Comparison of ENCODE assay signal across 8 mouse cellular contexts in genomic region chr2:73560899-73561664, GRCm38 (mm10). TPM values are rescaled to one million over a fixed set of nuclear protein-coding genes. Genes with fewer than 3 reads are reported as not detected.
DNase-seq lines count a peak whose midpoint lies in the region; ATAC-seq and TF ChIP-seq lines count a peak whose summit lies in the region.

No protein-coding gene starts in this region.

- 3% methylated on average over 22 of the region's 23 CpGs for WGBS in heart, postnatal 0 days
- WGBS in heart, adult 2 months: 3% methylated on average over 20 of the region's 23 CpGs
- WGBS in hindbrain, postnatal 0 days: 2% methylated on average over 21 of the region's 23 CpGs

- H3K9ac ChIP-seq in heart, postnatal 0 days (replicated peaks; ENCODE audit: low read depth, low read length): 0 out of 2 replicates have a peak overlapping the region, but pooled peaks have one; percentile 15
- no peak overlapping the region for H3K9ac ChIP-seq in heart, adult 2 months (ENCODE audit: low read depth, low read length)
- peak overlapping the region; percentile 58 for H3K9ac ChIP-seq in hindbrain, postnatal 0 days (replicated peaks; ENCODE audit: low read length)

- H3K27me3 ChIP-seq in heart, postnatal 0 days (ENCODE audit: control insufficient read depth, insufficient read depth, low read length): no peaks in the 10 kb centered on the region
- no peaks in the 10 kb centered on the region for H3K27me3 ChIP-seq in heart, adult 2 months (ENCODE audit: control insufficient read depth, insufficient read depth, low read length)
- no peaks in the 10 kb centered on the region for H3K27me3 ChIP-seq in hindbrain, postnatal 0 days (ENCODE audit: insufficient read depth, low read length)
- H3K27me3 ChIP-seq in myocyte (ENCODE audit: control insufficient read depth, insufficient read depth, insufficient read length): no peaks in the 10 kb centered on the region

- no peak overlapping the region for H3K27ac ChIP-seq in heart, postnatal 0 days (ENCODE audit: low read depth)
- no peak overlapping the region for H3K27ac ChIP-seq in heart, adult 2 months
- H3K27ac ChIP-seq in hindbrain, postnatal 0 days: peak overlapping the region; percentile 36

- no peak for TF ChIP-seq EP300 in heart, postnatal 0 days (IDR thresholded peaks at IDR 0.05; ENCODE audit: low read depth)
- no peak for TF ChIP-seq EP300 in heart, adult 2 months (IDR thresholded peaks at IDR 0.05; ENCODE audit: insufficient read depth, low read depth, low read length)

- H3ac ChIP-seq in myocyte (ENCODE audit: control insufficient read depth, insufficient read length): no peak overlapping the region

- no peak for TF ChIP-seq CTCF in heart, postnatal 0 days (IDR thresholded peaks at IDR 0.05; ENCODE audit: low read depth)
- no peak for TF ChIP-seq CTCF in heart, adult 2 months (IDR thresholded peaks at IDR 0.05)
- TF ChIP-seq CTCF in hindbrain, postnatal 0 days (IDR thresholded peaks at IDR 0.05; ENCODE audit: low read depth): no peak

- peak overlapping the region; percentile 71 for H3K4me2 ChIP-seq in heart, postnatal 0 days (ENCODE audit: low read depth, low read length)
- peak overlapping the region; percentile 67 for H3K4me2 ChIP-seq in hindbrain, postnatal 0 days (ENCODE audit: low read depth, low read length)
- no peak overlapping the region for H3K4me2 ChIP-seq in myocyte (ENCODE audit: low read depth)

- intact Hi-C loops in heart, adult 2 months (cut with DNase I): no loop called here

- no peak for DNase-seq in heart, postnatal 0 days (ENCODE audit: low spot score)
- no peak for DNase-seq in heart, adult 2 months
- peak; percentile 67 for DNase-seq in embryo, embryonic 10 days (ENCODE audit: low spot score)
- peak; percentile 49 for DNase-seq in hindbrain, postnatal 0 days (ENCODE audit: low spot score)
- no peak for DNase-seq in right cerebral cortex, adult 18-20 months
- DNase-seq in cerebellum, adult 8-10 months: no peak
- no peak for DNase-seq in ovary, adult 18-20 months (ENCODE audit: low spot score)

- TF ChIP-seq POLR2A in heart, adult 2 months (IDR thresholded peaks at IDR 0.05; ENCODE audit: insufficient read depth, low read depth, low read length): no peak
- TF ChIP-seq POLR2A in myocyte (IDR thresholded peaks at IDR 0.05; ENCODE audit: insufficient read length, low read depth): no peak

- H3K4me1 ChIP-seq in heart, postnatal 0 days (ENCODE audit: control insufficient read depth, insufficient read depth): no peaks in the 10 kb centered on the region
- H3K4me1 ChIP-seq in heart, adult 2 months (ENCODE audit: control insufficient read depth, insufficient read depth, low read length): peaks cover 4% of the 10 kb centered on the region
- H3K4me1 ChIP-seq in hindbrain, postnatal 0 days (ENCODE audit: insufficient read depth, low read length): peaks cover 2% of the 10 kb centered on the region; the same call in 1 of the 2 replicates

- no peaks in the 10 kb centered on the region for H3K79me2 ChIP-seq in heart, adult 2 months (replicated peaks; ENCODE audit: control insufficient read depth, insufficient read depth, low read length)
- H3K79me2 ChIP-seq in myocyte (ENCODE audit: control insufficient read depth, insufficient read depth): no peaks in the 10 kb centered on the region

- no peaks in the 10 kb centered on the region for H3K36me3 ChIP-seq in heart, postnatal 0 days (replicated peaks; ENCODE audit: control insufficient read depth, insufficient read depth, low read length)
- H3K36me3 ChIP-seq in heart, adult 2 months (ENCODE audit: control insufficient read depth, insufficient read depth, low read length): no peaks in the 10 kb centered on the region
- H3K36me3 ChIP-seq in hindbrain, postnatal 0 days (ENCODE audit: insufficient read depth, low read length): no peaks in the 10 kb centered on the region
- peaks cover 35% of the 10 kb centered on the region for H3K36me3 ChIP-seq in myocyte (ENCODE audit: control insufficient read depth, insufficient read depth)

- no peaks in the 10 kb centered on the region for H3K9me3 ChIP-seq in heart, postnatal 0 days (replicated peaks; ENCODE audit: control insufficient read depth, low read length)
- H3K9me3 ChIP-seq in hindbrain, postnatal 0 days (ENCODE audit: low read length): no peaks in the 10 kb centered on the region

- peak; percentile 55 for ATAC-seq in heart, postnatal 0 days (ENCODE audit: insufficient read depth, low read depth)
- peak; percentile 67 for ATAC-seq in hindbrain, postnatal 0 days

- H3K4me3 ChIP-seq in heart, postnatal 0 days (ENCODE audit: low read depth, low read length): peak overlapping the region; percentile 38
- no peak overlapping the region for H3K4me3 ChIP-seq in heart, adult 2 months
- H3K4me3 ChIP-seq in hindbrain, postnatal 0 days (ENCODE audit: low read length): peak overlapping the region; percentile 42
- H3K4me3 ChIP-seq in myocyte: no peak overlapping the region

TF ChIP-seq in myocyte, 11 proteins besides CTCF, POLR2A, EP300 and RAD21:
- TF ChIP-seq POLR2AphosphoS2 (IDR thresholded peaks at IDR 0.05; ENCODE audit: insufficient read length, low read depth) (peak; percentile 47), SRF (IDR thresholded peaks at IDR 0.05; ENCODE audit: control insufficient read depth, insufficient read length, low read depth) (no peak)

RNA-seq across cellular contexts. Expression of gene Chrna1, which starts 19.1 kb away (rescaled TPM):
- total RNA-seq in heart, postnatal 0 days (2014; rRNA removed; ENCODE audit: low replicate concordance): not detected in 2 replicates
- 0.03 and 0.05 TPM in 2 replicates for polyA plus RNA-seq in heart, postnatal 0 days (2015; fragmentation: Nextera tagmentation; extraction: Ambion mirVana)
- total RNA-seq in heart, adult 2 months (2021): not detected
- polyA plus RNA-seq in heart, adult 2 months (2012; rRNA removed): 0.04 TPM in 1 of 2 replicates, not detected in the other
- not detected in 2 replicates for total RNA-seq in hindbrain, postnatal 0 days (2014; rRNA removed)
- polyA plus RNA-seq in hindbrain, postnatal 0 days (2015; fragmentation: Nextera tagmentation; extraction: Ambion mirVana): 0.15 and 0.25 TPM in 2 replicates
- polyA plus RNA-seq in myocyte (2012; fragmentation: generic; extraction: Trizol): 391 TPM

RNA-seq across cellular contexts. Expression of gene Wipf1, which starts 31.5 kb away (rescaled TPM):
- 1.7 and 20.3 TPM in 2 replicates for total RNA-seq in heart, postnatal 0 days (2014; rRNA removed; ENCODE audit: low replicate concordance)
- 2.9 and 3.1 TPM in 2 replicates for polyA plus RNA-seq in heart, postnatal 0 days (2015; fragmentation: Nextera tagmentation; extraction: Ambion mirVana)
- total RNA-seq in heart, adult 2 months (2021): 10 to 100 TPM; 12.9 to 17.0 TPM
- 6.0 and 6.6 TPM in 2 replicates for polyA plus RNA-seq in heart, adult 2 months (2012; rRNA removed)
- total RNA-seq in hindbrain, postnatal 0 days (2014; rRNA removed): 2.4 and 3.0 TPM in 2 replicates
- 2.6 TPM in 2 replicates for polyA plus RNA-seq in hindbrain, postnatal 0 days (2015; fragmentation: Nextera tagmentation; extraction: Ambion mirVana)
- polyA plus RNA-seq in myocyte (2012; fragmentation: generic; extraction: Trizol): 13.7 TPM

Comparison
In these comparisons a context has a peak if more than half of its experiments do, and no peak if none do; other contexts are left out.
1. H3K4me3 ChIP-seq: peak in heart, postnatal 0 days (single experiment) and hindbrain, postnatal 0 days (single experiment); none in heart, adult 2 months (single experiment) and myocyte (single experiment).
2. DNase-seq: peak in embryo, embryonic 10 days (single experiment) and hindbrain, postnatal 0 days (single experiment); none in heart, postnatal 0 days (single experiment), heart, adult 2 months (0 of 2), right cerebral cortex, adult 18-20 months (single experiment), cerebellum, adult 8-10 months (single experiment) and ovary, adult 18-20 months (single experiment).
3. RNA of gene Chrna1, which starts 19.1 kb away (polyA plus RNA-seq): 391 TPM in myocyte (single experiment); 0.15 to 0.25 TPM in hindbrain, postnatal 0 days, 0.03 to 0.05 TPM in heart, postnatal 0 days and 0.04 TPM in heart, adult 2 months; every median in the first group is over 100 times any median in the second.